ENCODE assay signal across 8 mouse cellular contexts in genomic region chr9:58311191-58311910, GRCm38 (mm10). TPM values are rescaled to one million over a fixed set of nuclear protein-coding genes. Genes with fewer than 3 reads are reported as not detected.
DNase-seq lines count a peak whose midpoint lies in the region; ATAC-seq and TF ChIP-seq lines count a peak whose summit lies in the region.

No protein-coding gene starts in this region.

- no peaks in the 10 kb centered on the region for H3K9me3 ChIP-seq in embryonic facial prominence, embryonic 12.5 days
- H3K9me3 ChIP-seq in hindbrain, embryonic 14.5 days (ENCODE audit: control insufficient read depth, low read length): no peaks in the 10 kb centered on the region
- no peaks in the 10 kb centered on the region for H3K9me3 ChIP-seq in lung, embryonic 16.5 days (ENCODE audit: control insufficient read depth, low read length)

- peak overlapping the region; percentile 52 for H3K9ac ChIP-seq in embryonic facial prominence, embryonic 12.5 days
- peak overlapping the region; percentile 46; the same call in 1 of the 2 replicates for H3K9ac ChIP-seq in hindbrain, embryonic 14.5 days
- H3K9ac ChIP-seq in lung, embryonic 16.5 days (ENCODE audit: low read length): peak overlapping the region; percentile 73

- TF ChIP-seq CTCF in gastrocnemius, adult 2 months (IDR thresholded peaks at IDR 0.05): peak; percentile 17; the same call in 1 of the 2 replicates
- TF ChIP-seq CTCF in thymus, adult 2 months (IDR thresholded peaks at IDR 0.05; ENCODE audit: borderline replicate concordance, control insufficient read depth, extremely low read depth, insufficient read depth, low read length, poor library complexity): no peak

- WGBS in embryonic facial prominence, embryonic 12.5 days: 53% methylated on average over 33 of the region's 33 CpGs
- 53% methylated on average over 33 of the region's 33 CpGs for WGBS in hindbrain, embryonic 14.5 days
- 60% methylated on average over 33 of the region's 33 CpGs for WGBS in lung, embryonic 16.5 days
- WGBS in thymus, adult 2 months: 85% methylated on average over 33 of the region's 33 CpGs

- H3K27me3 ChIP-seq in embryonic facial prominence, embryonic 12.5 days: peaks cover 11% of the 10 kb centered on the region
- H3K27me3 ChIP-seq in hindbrain, embryonic 14.5 days (ENCODE audit: control insufficient read depth, insufficient read depth, low read length): peaks cover 26% of the 10 kb centered on the region
- H3K27me3 ChIP-seq in lung, embryonic 16.5 days (ENCODE audit: control insufficient read depth, insufficient read depth, low read depth, low read length): no peaks in the 10 kb centered on the region; the same call in none of the 2 replicates
- H3K27me3 ChIP-seq in thymus, adult 2 months (ENCODE audit: control insufficient read depth, insufficient read depth, low read length): peaks cover 2% of the 10 kb centered on the region; the same call in 1 of the 2 replicates

- H3K4me2 ChIP-seq in embryonic facial prominence, embryonic 12.5 days (replicated peaks): peak overlapping the region; percentile 88
- H3K4me2 ChIP-seq in hindbrain, embryonic 14.5 days (replicated peaks): peak overlapping the region; percentile 59
- peak overlapping the region; percentile 83 for H3K4me2 ChIP-seq in lung, embryonic 16.5 days (ENCODE audit: low read depth, low read length)

- H3K36me3 ChIP-seq in embryonic facial prominence, embryonic 12.5 days: no peaks in the 10 kb centered on the region
- no peaks in the 10 kb centered on the region for H3K36me3 ChIP-seq in hindbrain, embryonic 14.5 days (replicated peaks; ENCODE audit: control insufficient read depth, insufficient read depth)
- H3K36me3 ChIP-seq in lung, embryonic 16.5 days (ENCODE audit: control insufficient read depth, insufficient read depth, low read length): no peaks in the 10 kb centered on the region
- no peaks in the 10 kb centered on the region for H3K36me3 ChIP-seq in thymus, adult 2 months (ENCODE audit: control insufficient read depth, insufficient read depth, low read length)

- ATAC-seq in embryonic facial prominence, embryonic 12.5 days (ENCODE audit: insufficient number of reproducible peaks, insufficient read depth, low FRiP score, low TSS enrichment): no peak
- no peak for ATAC-seq in hindbrain, embryonic 14.5 days (ENCODE audit: low FRiP score)
- ATAC-seq in lung, embryonic 16.5 days (ENCODE audit: low read depth): no peak

- TF ChIP-seq POLR2A in thymus, adult 2 months (IDR thresholded peaks at IDR 0.05; ENCODE audit: control insufficient read depth, extremely low read depth, insufficient read depth, low read length, poor library complexity): no peak

- peaks cover 71% of the 10 kb centered on the region for H3K4me1 ChIP-seq in embryonic facial prominence, embryonic 12.5 days
- peaks cover 36% of the 10 kb centered on the region for H3K4me1 ChIP-seq in hindbrain, embryonic 14.5 days (replicated peaks; ENCODE audit: control insufficient read depth, insufficient read depth, low read length)
- H3K4me1 ChIP-seq in lung, embryonic 16.5 days (replicated peaks; ENCODE audit: control insufficient read depth, insufficient read depth, low read length): peaks cover 57% of the 10 kb centered on the region
- no peaks in the 10 kb centered on the region for H3K4me1 ChIP-seq in thymus, adult 2 months (replicated peaks; ENCODE audit: control insufficient read depth, insufficient read depth, low read length)

- peak overlapping the region; percentile 74 for H3K4me3 ChIP-seq in gastrocnemius, adult 2 months
- peak overlapping the region; percentile 53 for H3K4me3 ChIP-seq in embryonic facial prominence, embryonic 12.5 days
- H3K4me3 ChIP-seq in hindbrain, embryonic 14.5 days (replicated peaks; ENCODE audit: low read length): peak overlapping the region; percentile 35
- peak overlapping the region; percentile 59 for H3K4me3 ChIP-seq in lung, embryonic 16.5 days (ENCODE audit: low read length)
- H3K4me3 ChIP-seq in thymus, adult 2 months (ENCODE audit: control insufficient read depth, insufficient read depth, low read length): no peak overlapping the region

- DNase-seq in gastrocnemius, adult 2 months: peak; percentile 55
- DNase-seq in gastrocnemius, adult 18-20 months (ENCODE audit: low spot score): no peak
- no peak for DNase-seq in hindbrain, embryonic 14.5 days (ENCODE audit: low spot score)
- DNase-seq in testis, postnatal 10 days (ENCODE audit: low spot score): peak; percentile 76
- no peak for DNase-seq in frontal cortex, postnatal 10 days (ENCODE audit: low spot score in 2 of 2)
- DNase-seq in thymus, adult 2 months: no peak

- intact Hi-C loops in gastrocnemius, adult 2 months (cut with DNase I): no loop called here

- peak overlapping the region; percentile 87 for H3K27ac ChIP-seq in gastrocnemius, adult 2 months
- no peak overlapping the region for H3K27ac ChIP-seq in embryonic facial prominence, embryonic 12.5 days
- no peak overlapping the region for H3K27ac ChIP-seq in hindbrain, embryonic 14.5 days
- peak overlapping the region; percentile 27; the same call in 1 of the 2 replicates for H3K27ac ChIP-seq in lung, embryonic 16.5 days (ENCODE audit: low read length)
- no peak overlapping the region for H3K27ac ChIP-seq in thymus, adult 2 months (ENCODE audit: control insufficient read depth, insufficient read depth, low read length)

RNA-seq across cellular contexts. Expression of gene Loxl1, which starts 1.6 kb away (rescaled TPM):
- total RNA-seq in gastrocnemius, adult 2 months (2021): 10 to 100 TPM; 10.6 to 17.9 TPM
- 10 to 100 TPM; 12.3 to 14.1 TPM for total RNA-seq in gastrocnemius, adult 18-20 months (2021)
- 27.5 and 29.3 TPM in 2 replicates for polyA plus RNA-seq in embryonic facial prominence, embryonic 12.5 days (2016; fragmentation: Nextera tagmentation; extraction: Ambion mirVana)
- polyA plus RNA-seq in hindbrain, embryonic 14.5 days (2014; fragmentation: Nextera tagmentation; extraction: Ambion mirVana): 7.9 and 9.6 TPM in 2 replicates
- polyA plus RNA-seq in lung, embryonic 16.5 days (2015; fragmentation: Nextera tagmentation; extraction: Ambion mirVana): 38.6 and 42.4 TPM in 2 replicates
- polyA plus RNA-seq in thymus, adult 2 months (2012; rRNA removed): 12.5 and 19.0 TPM in 2 replicates

RNA-seq across cellular contexts. Expression of gene Stoml1, which starts 58.4 kb away (rescaled TPM):
- 1 to 10 TPM; 6.8 to 7.3 TPM for total RNA-seq in gastrocnemius, adult 2 months (2021)
- 1 to 10 TPM; 6.8 to 7.3 TPM for total RNA-seq in gastrocnemius, adult 18-20 months (2021)
- 40.9 and 44.2 TPM in 2 replicates for polyA plus RNA-seq in embryonic facial prominence, embryonic 12.5 days (2016; fragmentation: Nextera tagmentation; extraction: Ambion mirVana)
- polyA plus RNA-seq in hindbrain, embryonic 14.5 days (2014; fragmentation: Nextera tagmentation; extraction: Ambion mirVana): 103 TPM in 2 replicates
- polyA plus RNA-seq in lung, embryonic 16.5 days (2015; fragmentation: Nextera tagmentation; extraction: Ambion mirVana): 28.7 and 28.8 TPM in 2 replicates
- 67.4 and 71.5 TPM in 2 replicates for polyA plus RNA-seq in thymus, adult 2 months (2012; rRNA removed)

RNA-seq across cellular contexts. Expression of gene Tbc1d21, which starts 58.9 kb away (rescaled TPM):
- not detected for total RNA-seq in gastrocnemius, adult 2 months (2021)
- total RNA-seq in gastrocnemius, adult 18-20 months (2021): not detected
- polyA plus RNA-seq in embryonic facial prominence, embryonic 12.5 days (2016; fragmentation: Nextera tagmentation; extraction: Ambion mirVana): not detected in 2 replicates
- polyA plus RNA-seq in hindbrain, embryonic 14.5 days (2014; fragmentation: Nextera tagmentation; extraction: Ambion mirVana): not detected in 2 replicates
- not detected in 2 replicates for polyA plus RNA-seq in lung, embryonic 16.5 days (2015; fragmentation: Nextera tagmentation; extraction: Ambion mirVana)
- not detected in 2 replicates for polyA plus RNA-seq in thymus, adult 2 months (2012; rRNA removed)

Comparison
In these comparisons a context has a peak if more than half of its experiments do, and no peak if none do; other contexts are left out.
1. DNase-seq: peak in gastrocnemius, adult 2 months (single experiment) and testis, postnatal 10 days (single experiment); none in gastrocnemius, adult 18-20 months (single experiment), hindbrain, embryonic 14.5 days (single experiment), frontal cortex, postnatal 10 days (0 of 2) and thymus, adult 2 months (single experiment).
2. H3K27ac ChIP-seq: peak in gastrocnemius, adult 2 months (single experiment) and lung, embryonic 16.5 days (single experiment); none in embryonic facial prominence, embryonic 12.5 days (single experiment), hindbrain, embryonic 14.5 days (single experiment) and thymus, adult 2 months (single experiment).
3. Peak in every context shown above with its lines, with median percentiles within 50 percentile points of each other: H3K4me2 ChIP-seq and H3K9ac ChIP-seq.